Mouse (Mus musculus) heart, embryonic 15.5 days (tissue): ENCODE measurements around the gene Ldha. TPM values are rescaled to one million over a fixed set of nuclear protein-coding genes. Genes with fewer than 3 reads are reported as not detected.
A peak's percentile ranks its signal among the peaks of the same experiment; 100 is the strongest.
"Not testable (repeated sequence)": the region's sequence is repeated elsewhere in the genome, so short reads cannot be mapped to it uniquely, and the experiment has no call there.

Experiments used
- ATAC-seq: fragments of 200-750 bp; cut with Nextera tagmentation; replicated peaks from 2 replicates; pipeline ENCODE4 v1.8.0; 2017; ENCODE audit warnings: low read depth, moderate TSS enrichment; ENCODE audit not compliant: insufficient number of reproducible peaks, insufficient read depth, low FRiP score
- H3K27ac ChIP-seq: fragments of 300-500 bp; sonication (generic); 2 replicates; pipeline ENCODE4 v1.5.1; 2015; ENCODE audit warnings: mild to moderate bottlenecking, inconsistent platforms
- H3K27me3 ChIP-seq: fragments of 300-500 bp; sonication (generic); 2 replicates; pipeline ENCODE4 v1.6.1; 2015; ENCODE audit warnings: inconsistent platforms
- H3K36me3 ChIP-seq: fragments of 300-500 bp; sonication (generic); 2 replicates; pipeline ENCODE4 v1.6.1; 2015; ENCODE audit warnings: mild to moderate bottlenecking, inconsistent platforms
- H3K4me1 ChIP-seq: fragments of 300-500 bp; sonication (generic); replicated peaks from 2 replicates; pipeline ENCODE4 v1.6.1; 2015; ENCODE audit warnings: inconsistent platforms
- H3K4me2 ChIP-seq: fragments of 300-500 bp; sonication (generic); 2 replicates; pipeline ENCODE4 v1.6.1; 2015; ENCODE audit warnings: inconsistent platforms, mild to moderate bottlenecking, moderate library complexity
- H3K4me3 ChIP-seq: fragments of 300-500 bp; sonication (generic); 2 replicates; pipeline ENCODE4 v1.5.1; 2015; ENCODE audit warnings: mild to moderate bottlenecking, inconsistent platforms
- H3K9ac ChIP-seq: fragments of 300-500 bp; sonication (generic); 2 replicates; pipeline ENCODE4 v1.6.1; 2015; ENCODE audit warnings: mild to moderate bottlenecking, inconsistent platforms
- H3K9me3 ChIP-seq: fragments of 300-500 bp; sonication (generic); replicated peaks from 2 replicates; pipeline ENCODE4 v1.6.1; 2016; ENCODE audit warnings: inconsistent platforms
- WGBS: fragments of 180-500 bp; shearing (Covaris S2); methylation state at CpG from one replicate; pipeline ENCODE4 v1.1.7; 2015; ENCODE audit warnings: mixed read lengths; 5-methylcytosine and 5-hydroxymethylcytosine counted together
- polyA plus RNA-seq: library from polyadenylated mRNA; unstranded; fragments of >200 nt; fragmentation: Nextera tagmentation; extraction: Ambion mirVana; gene quantifications from 2 replicates; pipeline ENCODE4 v1.2.1, GENCODE M21; 2015

Gene Ldha
- polyA plus RNA-seq: 2,657 and 2,686 TPM in 2 replicates

GRCm38 (mm10) chr7:46840787-46841525, at the start of gene Ldha:
Gene Ldha (plus strand): TSS chr7:46841475.
- WGBS: 45% methylated on average over 6 of the region's 6 CpGs
- no peaks in the 10 kb centered on the region for H3K36me3 ChIP-seq
- no peak within 1 kb of the TSS for H3K9ac ChIP-seq
- H3K4me1 ChIP-seq: peaks cover 38% of the 10 kb centered on the region
- ATAC-seq: no peak
- H3K4me2 ChIP-seq: no peak within 1 kb of the TSS
- H3K27me3 ChIP-seq: no peaks in the 10 kb centered on the region
- no peaks in the 10 kb centered on the region for H3K9me3 ChIP-seq
- H3K27ac ChIP-seq: no peak within 1 kb of the TSS
- H3K4me3 ChIP-seq: no peak within 1 kb of the TSS

GRCm38 (mm10) chr7:46793871-46794270, 47.4 kb upstream of the Ldha start:
- H3K36me3 ChIP-seq: peaks cover 9% of the 10 kb centered on the region; the same call in 1 of the 2 replicates
- H3K4me2 ChIP-seq: no peak overlapping the region
- H3K4me3 ChIP-seq: no peak overlapping the region
- H3K27me3 ChIP-seq: no peaks in the 10 kb centered on the region
- WGBS: 80% methylated on average over 4 of the region's 4 CpGs
- peaks cover 19% of the 10 kb centered on the region for H3K4me1 ChIP-seq
- H3K9me3 ChIP-seq: no peaks in the 10 kb centered on the region
- no peak for ATAC-seq
- H3K9ac ChIP-seq: no peak overlapping the region
- no peak overlapping the region for H3K27ac ChIP-seq

- under 1% methylated on average over 58 of the region's 75 CpGs for WGBS
- H3K9ac ChIP-seq: peak within 1 kb of the TSS; percentile 92
- peak within 1 kb of the TSS; percentile 84 for H3K4me3 ChIP-seq
- H3K36me3 ChIP-seq: peaks cover 3% of the 10 kb centered on the region
- peaks cover 19% of the 10 kb centered on the region for H3K4me1 ChIP-seq
- H3K9me3 ChIP-seq: no peaks in the 10 kb centered on the region
- H3K27ac ChIP-seq: peak within 1 kb of the TSS; percentile 90
- ATAC-seq: peak; percentile 96
- H3K4me2 ChIP-seq: peak within 1 kb of the TSS; percentile 88
- H3K27me3 ChIP-seq: no peaks in the 10 kb centered on the region
Observed at GRCm38 (mm10) chr7:46795287-46796205, 45.7 kb upstream of the Ldha start, which contains the start of the genes Hps5 and Gtf2h1. Gene Hps5 (minus strand): TSS chr7:46796064. Gene Gtf2h1 (plus strand): TSS chr7:46796103.

GRCm38 (mm10) chr7:46796206-46796679, 45.0 kb upstream of the Ldha start:
- peak overlapping the region; percentile 92 for H3K9ac ChIP-seq
- under 1% methylated on average over 31 of the region's 31 CpGs for WGBS
- no peaks in the 10 kb centered on the region for H3K9me3 ChIP-seq
- H3K36me3 ChIP-seq: peaks cover 3% of the 10 kb centered on the region; the same call in 1 of the 2 replicates
- ATAC-seq: peak; percentile 17; the same call in 1 of the 2 replicates
- peak overlapping the region; percentile 84 for H3K4me3 ChIP-seq
- H3K27me3 ChIP-seq: no peaks in the 10 kb centered on the region
- peaks cover 19% of the 10 kb centered on the region for H3K4me1 ChIP-seq
- peak overlapping the region; percentile 90 for H3K27ac ChIP-seq
- H3K4me2 ChIP-seq: peak overlapping the region; percentile 88

- no peak for ATAC-seq
- H3K27me3 ChIP-seq: no peaks in the 10 kb centered on the region
- no peak overlapping the region for H3K27ac ChIP-seq
- H3K4me2 ChIP-seq: peak overlapping the region; percentile 88
- H3K9ac ChIP-seq: peak overlapping the region; percentile 92; the same call in 1 of the 2 replicates
- no peaks in the 10 kb centered on the region for H3K9me3 ChIP-seq
- peaks cover 7% of the 10 kb centered on the region for H3K36me3 ChIP-seq
- peaks cover 19% of the 10 kb centered on the region for H3K4me1 ChIP-seq
- peak overlapping the region; percentile 84 for H3K4me3 ChIP-seq
- 48% methylated on average over 6 of the region's 6 CpGs for WGBS
Observed at GRCm38 (mm10) chr7:46796779-46797178, 44.5 kb upstream of the Ldha start.

- no peak for ATAC-seq
- H3K4me2 ChIP-seq: no peak overlapping the region
- no peaks in the 10 kb centered on the region for H3K9me3 ChIP-seq
- WGBS: 98% methylated on average over 6 of the region's 6 CpGs
- H3K4me1 ChIP-seq: no peaks in the 10 kb centered on the region
- no peak overlapping the region for H3K9ac ChIP-seq
- H3K4me3 ChIP-seq: no peak overlapping the region
- no peak overlapping the region for H3K27ac ChIP-seq
- H3K36me3 ChIP-seq: peaks cover 72% of the 10 kb centered on the region
- no peaks in the 10 kb centered on the region for H3K27me3 ChIP-seq
Observed at GRCm38 (mm10) chr7:46810325-46810724, 30.9 kb upstream of the Ldha start.

GRCm38 (mm10) chr7:46814012-46814411, 27.3 kb upstream of the Ldha start:
- peaks cover 79% of the 10 kb centered on the region for H3K36me3 ChIP-seq

GRCm38 (mm10) chr7:46820876-46821632, 20.2 kb upstream of the Ldha start:
- H3K27ac ChIP-seq, H3K4me1 ChIP-seq, H3K9me3 ChIP-seq, ATAC-seq, H3K9ac ChIP-seq, H3K27me3 ChIP-seq, H3K4me2 ChIP-seq, H3K4me3 ChIP-seq: not testable (repeated sequence)
- peaks cover 67% of the 10 kb centered on the region for H3K36me3 ChIP-seq
- WGBS: 88% methylated on average over 15 of the region's 15 CpGs

More at GRCm38 (mm10) chr7:46814012-46814411, 27.3 kb upstream of the Ldha start:
- ATAC-seq: no peak
- WGBS: 88% methylated on average over 4 of the region's 4 CpGs
- H3K27me3 ChIP-seq: no peaks in the 10 kb centered on the region
- H3K4me3 ChIP-seq: no peak overlapping the region
- no peak overlapping the region for H3K9ac ChIP-seq
- no peak overlapping the region for H3K4me2 ChIP-seq
- H3K9me3 ChIP-seq: no peaks in the 10 kb centered on the region
- H3K27ac ChIP-seq: no peak overlapping the region
- H3K4me1 ChIP-seq: no peaks in the 10 kb centered on the region

GRCm38 (mm10) chr7:46827046-46827802, 14.1 kb upstream of the Ldha start:
- Histone ChIP-seq H3K27ac (peak overlapping the region; percentile 31; the same call in 1 of the 2 replicates), H3K36me3 (peaks cover 21% of the 10 kb centered on the region), H3K27me3 (no peaks in the 10 kb centered on the region), H3K4me2 (peak overlapping the region; percentile 41), H3K4me3 (no peak overlapping the region), H3K9ac (no peak overlapping the region), H3K4me1 (peaks cover 31% of the 10 kb centered on the region), H3K9me3 (no peaks in the 10 kb centered on the region)
- ATAC-seq: no peak
- WGBS: 45% methylated on average over 20 of the region's 20 CpGs

- Histone ChIP-seq H3K4me2 (peak overlapping the region; percentile 41), H3K4me3 (no peak overlapping the region), H3K9ac (no peak overlapping the region), H3K4me1 (peaks cover 31% of the 10 kb centered on the region), H3K27me3 (no peaks in the 10 kb centered on the region), H3K36me3 (peaks cover 15% of the 10 kb centered on the region), H3K9me3 (no peaks in the 10 kb centered on the region), H3K27ac (peak overlapping the region; percentile 31; the same call in 1 of the 2 replicates)
- 85% methylated on average over 2 of the region's 2 CpGs for WGBS
- no peak for ATAC-seq
Observed at GRCm38 (mm10) chr7:46827803-46828184, 13.5 kb upstream of the Ldha start.
